Mouse (Mus musculus) 3T3-L1 (cell line): ENCODE measurements at regions not wholly inside any gene's neighbourhood (a gene's known extent, or its start where the extent isn't known, plus 50 kb on each side); places are given as distances from the start of the nearest gene placed in this dataset.
A peak's percentile ranks its signal among the peaks of the same experiment; 100 is the strongest.

Experiments used
- DNase-seq: peaks from one replicate; pipeline ENCODE4 v3.0.0-alpha.2; 2015; ENCODE audit warnings: low read depth, low spot score

DNA sequence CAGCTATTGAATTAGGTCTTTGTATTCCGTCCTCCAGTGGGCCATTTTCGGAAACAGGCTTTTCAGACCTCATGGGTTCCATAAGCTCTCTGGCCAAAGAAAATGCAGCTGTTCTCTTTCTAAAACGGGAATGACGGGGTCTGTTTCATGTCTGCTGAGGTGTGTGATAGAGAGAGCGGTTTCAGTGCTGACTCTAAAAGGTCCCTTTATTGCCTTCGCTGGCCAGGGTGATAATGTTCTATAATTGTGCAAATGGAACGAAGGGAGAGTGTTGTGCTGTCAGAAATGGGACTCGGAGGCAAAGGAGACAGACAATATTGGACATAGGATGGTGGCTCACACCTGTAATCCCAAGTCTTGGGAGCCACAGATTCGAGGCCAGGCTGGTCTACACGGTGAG lies 53.5 kb upstream of the Osbpl8 start:
- no peak for DNase-seq

DNA sequence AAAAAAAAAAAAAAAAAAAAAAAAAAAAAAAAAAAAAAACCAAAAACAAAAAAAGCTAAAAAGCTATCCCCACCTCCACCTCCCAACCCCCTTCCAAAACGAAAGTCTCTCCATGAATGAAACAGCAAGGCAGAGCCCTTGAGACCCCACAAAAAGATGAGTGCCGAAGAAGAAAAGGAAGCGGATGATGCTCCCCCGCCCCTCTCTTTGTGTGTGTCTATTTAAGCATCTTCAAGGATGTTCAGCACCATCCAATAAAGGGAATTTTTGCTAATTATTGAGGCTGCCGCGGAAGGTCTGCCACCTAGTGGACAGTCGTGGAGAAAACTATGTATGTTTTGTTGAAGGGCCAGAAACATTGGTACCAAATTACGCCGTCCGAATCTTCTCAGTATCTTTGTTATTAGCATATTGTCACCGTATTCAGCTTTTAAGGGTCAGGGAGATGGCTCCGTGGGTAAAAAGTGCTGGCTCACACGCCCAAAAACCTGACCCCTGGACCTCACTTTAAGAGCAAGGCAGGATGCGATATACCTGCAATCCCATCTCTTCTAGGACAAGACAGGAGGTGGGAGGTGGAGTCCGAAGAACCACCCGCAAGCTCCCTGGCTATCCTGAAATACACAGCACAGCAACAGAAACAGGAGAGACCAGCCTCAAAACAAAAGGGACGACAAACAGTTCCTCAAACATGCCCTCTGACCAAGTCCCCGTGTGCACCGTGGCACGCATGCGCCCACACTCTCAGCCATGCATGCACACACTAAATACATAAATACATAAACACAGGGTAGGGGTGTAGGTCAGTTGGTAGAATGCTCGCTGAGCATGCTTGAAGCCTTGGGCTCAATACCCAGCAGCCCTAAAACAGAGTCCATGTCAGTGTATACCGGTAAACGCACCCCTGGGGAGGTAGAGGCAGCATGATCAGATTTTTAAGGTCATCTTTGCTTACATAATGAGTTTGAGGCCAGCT lies 55.6 kb upstream of the Osbpl8 start:
- DNase-seq: peak; percentile 78

DNA sequence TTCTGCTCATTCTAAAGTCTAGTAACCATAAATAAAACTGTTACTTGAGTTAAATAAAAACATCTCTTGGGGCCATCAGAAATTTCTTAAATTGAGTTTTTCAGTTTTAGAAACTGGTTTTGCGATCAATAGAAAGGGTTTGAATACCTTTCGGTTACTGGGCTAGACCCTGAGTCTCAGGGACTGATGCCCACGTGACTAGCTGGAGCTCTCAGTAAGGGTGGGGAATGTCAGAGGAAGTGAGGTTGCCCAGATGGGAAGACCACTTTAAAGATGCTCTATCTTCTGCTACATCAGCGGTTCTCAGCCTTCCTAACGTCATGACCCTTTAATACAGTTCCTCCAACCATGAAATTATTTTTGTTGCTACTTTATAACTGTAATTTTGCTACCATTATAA lies 56.7 kb upstream of the Osbpl8 start:
- no peak for DNase-seq

DNA sequence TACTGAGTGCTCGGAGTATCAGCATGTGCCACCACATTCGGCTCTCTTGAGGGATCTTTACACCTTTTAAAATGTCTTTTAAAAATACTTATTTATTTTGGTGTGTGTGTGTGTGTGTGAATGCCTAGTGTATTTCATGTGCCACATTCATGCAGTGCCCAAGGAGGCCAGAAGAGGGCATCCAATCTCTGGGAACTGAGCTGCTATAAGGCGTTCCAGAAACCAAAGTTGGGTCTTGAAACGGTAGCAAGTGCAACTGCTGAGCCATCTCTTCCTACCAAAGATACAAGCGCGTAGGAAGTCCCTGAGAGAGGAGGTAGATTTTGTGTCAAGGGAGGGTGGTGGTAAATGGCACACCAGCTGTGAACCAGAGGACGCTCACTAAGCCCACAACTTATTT lies 57.2 kb upstream of the Osbpl8 start:
- DNase-seq: peak; percentile 65

DNA sequence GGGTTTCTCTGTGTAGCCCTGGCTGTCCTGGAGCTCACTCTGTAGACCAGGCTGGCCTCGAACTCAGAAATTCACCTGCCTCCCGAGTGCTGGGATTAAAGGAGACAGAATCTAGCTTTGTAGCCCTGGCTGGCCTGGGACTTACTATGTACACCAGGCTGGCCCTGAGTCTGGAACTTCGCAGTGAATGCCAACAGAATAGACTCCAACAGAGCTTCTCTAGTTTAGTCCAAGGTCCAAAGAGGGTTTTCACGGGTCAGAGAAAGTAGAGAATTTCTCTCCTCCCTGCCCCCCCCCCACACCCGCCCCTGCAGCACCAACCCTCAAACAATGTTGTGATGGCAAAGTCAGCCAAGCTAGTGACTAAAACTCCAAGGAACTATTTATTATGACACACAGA lies 58.1 kb upstream of the Osbpl8 start:
- no peak for DNase-seq

DNA sequence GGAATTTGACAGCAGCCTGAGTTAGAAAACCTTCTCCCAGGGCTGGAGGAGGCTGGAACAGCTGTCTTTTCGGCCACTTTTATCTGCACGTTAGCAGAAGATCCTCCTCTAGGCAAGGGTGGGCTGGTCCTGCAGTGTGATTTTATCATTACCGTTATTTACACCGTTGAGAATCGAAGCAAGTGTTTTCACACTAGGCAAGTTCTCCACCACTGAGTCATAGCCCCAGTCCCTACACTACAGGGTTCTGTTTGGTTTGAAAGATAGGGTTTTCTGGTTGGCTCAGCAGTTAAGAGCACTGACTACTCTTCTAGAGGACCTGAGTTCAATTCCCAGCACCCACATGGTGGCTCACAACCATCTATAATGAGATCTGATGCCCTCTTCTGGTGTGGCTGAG lies 58.9 kb upstream of the Osbpl8 start:
- no peak for DNase-seq

DNA sequence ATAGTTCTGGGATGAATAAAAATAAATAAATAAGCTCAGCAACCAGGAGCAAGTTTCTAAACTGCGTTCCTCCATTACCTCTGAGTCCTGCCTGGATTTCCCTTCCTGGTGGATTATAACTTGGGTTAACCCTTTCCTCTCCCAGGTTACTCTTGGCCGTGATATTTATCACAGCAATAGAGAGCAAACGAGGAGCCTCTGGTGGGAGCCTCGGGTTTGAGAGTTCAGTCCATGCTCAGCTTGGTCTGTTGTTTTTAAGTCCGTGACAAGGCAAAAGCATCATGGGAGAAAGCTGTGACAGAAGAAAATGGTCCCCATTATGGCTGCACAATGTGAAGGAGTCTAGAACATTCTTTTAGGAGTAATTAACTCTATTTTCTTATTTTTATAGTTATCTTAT lies 61.0 kb upstream of the Osbpl8 start:
- DNase-seq: no peak

DNA sequence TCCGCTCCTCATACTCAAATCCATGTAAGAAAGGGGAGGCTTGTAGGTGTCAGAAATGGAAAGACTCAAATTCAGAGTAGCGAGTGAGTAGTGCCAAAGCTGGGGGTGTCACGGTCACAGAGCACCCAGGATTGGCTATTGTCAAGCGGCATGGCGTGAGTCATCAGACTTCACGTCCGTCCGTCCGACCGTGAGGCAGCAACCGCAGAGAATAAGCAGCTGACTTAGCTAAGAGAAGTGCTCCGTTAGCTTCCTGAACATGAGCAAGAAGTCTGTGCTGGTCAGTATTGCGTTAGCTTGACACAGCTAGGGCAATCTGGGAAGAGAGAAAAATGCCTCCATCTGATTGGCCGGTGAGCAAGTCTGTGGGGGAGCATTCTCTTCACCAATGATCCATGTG lies 61.5 kb upstream of the Osbpl8 start:
- no peak for DNase-seq

DNA sequence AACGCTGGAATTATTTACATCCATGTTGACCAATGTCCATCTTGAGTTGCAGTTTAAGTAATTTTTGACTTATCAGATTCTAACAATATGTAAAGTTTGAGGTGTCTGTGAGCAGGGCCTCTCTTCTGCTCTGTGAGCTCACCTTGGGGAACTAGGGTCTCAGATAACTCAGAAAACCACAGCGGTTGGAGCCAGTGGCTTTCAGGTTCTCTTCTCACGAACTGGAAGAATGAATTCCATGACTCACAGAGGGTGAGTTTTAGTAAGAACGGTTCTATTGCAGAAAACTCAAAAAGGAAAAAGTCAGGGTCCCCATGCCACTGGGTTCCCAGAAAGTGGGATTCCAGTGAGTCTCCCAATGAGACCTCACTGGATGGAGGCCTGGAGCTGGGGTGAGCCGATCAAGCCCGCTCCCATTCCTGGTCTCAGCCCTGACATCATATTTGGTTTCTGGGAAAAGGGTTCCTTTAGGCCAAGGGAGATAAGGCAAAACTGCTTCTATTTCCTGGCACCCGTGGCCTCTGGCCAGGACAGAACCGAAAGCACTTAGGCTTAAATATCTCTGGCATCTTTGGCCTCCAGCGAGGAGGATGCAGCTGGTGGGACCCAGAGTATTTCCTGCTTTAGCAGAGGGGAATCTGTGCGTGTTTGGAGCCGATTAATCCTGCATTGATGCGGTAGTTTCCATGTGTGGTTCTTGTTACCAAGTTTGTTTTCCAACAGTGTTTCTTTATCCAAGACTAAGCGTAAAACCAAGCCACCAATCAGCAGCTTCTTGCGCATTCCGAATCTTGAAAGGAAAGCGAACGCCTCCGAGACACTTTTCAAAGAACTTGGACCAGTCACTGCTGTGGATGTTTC lies 62.4 kb upstream of the Osbpl8 start:
- DNase-seq: peak; percentile 39

DNA sequence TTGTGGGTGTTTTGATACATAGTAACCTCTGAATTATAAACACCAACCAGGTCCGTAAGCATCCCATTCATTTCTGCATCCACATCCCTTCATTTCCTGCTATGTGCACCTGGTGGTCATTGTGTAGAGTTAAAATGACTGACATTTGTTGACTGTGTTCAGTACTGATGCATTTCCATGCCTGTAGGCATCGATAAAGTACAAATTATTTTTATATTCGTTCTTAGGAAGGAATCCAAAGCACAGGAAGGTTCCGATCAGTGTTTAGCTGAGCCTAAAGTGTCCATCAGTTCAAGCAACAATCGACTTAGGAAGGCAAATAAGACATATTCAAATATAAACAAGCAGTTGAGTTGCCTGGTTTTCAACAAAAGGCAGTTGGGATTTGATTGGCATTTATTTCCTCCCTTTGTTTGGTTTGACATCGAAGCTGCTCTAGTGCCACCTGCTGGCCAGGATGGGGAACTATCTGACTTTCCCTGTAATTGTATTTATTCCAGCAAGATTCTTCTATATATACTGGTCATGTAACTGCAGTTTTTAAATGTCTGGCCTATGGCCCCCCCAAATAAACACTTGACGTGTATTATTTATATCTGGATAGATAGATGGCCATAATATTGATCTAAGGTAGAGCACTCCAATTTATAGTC lies 64.6 kb upstream of the Osbpl8 start:
- peak; percentile 84 for DNase-seq

- DNase-seq: no peak
Measured at GRCm38 (mm10) chr10:111099059-111099811, 65.3 kb upstream of the Osbpl8 start.

- no peak for DNase-seq
Measured at GRCm38 (mm10) chr10:111097245-111097644, 67.3 kb upstream of the Osbpl8 start.

GRCm38 (mm10) chr10:111096811-111097210 lies 67.7 kb upstream of the Osbpl8 start:
- DNase-seq: no peak

GRCm38 (mm10) chr10:111094405-111094804 lies 70.1 kb upstream of the Osbpl8 start:
- DNase-seq: no peak

DNA sequence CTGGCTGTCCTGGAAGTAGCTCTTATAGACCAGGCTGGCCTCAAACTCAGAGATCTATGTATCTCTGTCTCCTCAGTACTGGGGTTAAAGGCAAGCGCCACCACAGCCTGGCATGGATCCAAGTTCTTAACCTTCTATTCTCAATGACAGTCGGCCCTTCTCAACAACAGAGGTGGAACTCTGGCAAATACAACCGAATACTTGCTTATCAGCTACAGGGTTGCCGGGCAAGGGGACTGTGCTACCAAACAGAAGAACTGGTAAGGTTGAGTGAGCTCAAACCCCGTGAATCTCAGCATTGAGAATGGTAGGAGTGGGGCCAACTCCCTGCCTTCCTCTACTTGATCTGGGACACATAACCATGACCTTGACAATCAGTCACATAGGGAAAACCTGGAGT lies 75.2 kb upstream of the Osbpl8 start:
- no peak for DNase-seq

DNA sequence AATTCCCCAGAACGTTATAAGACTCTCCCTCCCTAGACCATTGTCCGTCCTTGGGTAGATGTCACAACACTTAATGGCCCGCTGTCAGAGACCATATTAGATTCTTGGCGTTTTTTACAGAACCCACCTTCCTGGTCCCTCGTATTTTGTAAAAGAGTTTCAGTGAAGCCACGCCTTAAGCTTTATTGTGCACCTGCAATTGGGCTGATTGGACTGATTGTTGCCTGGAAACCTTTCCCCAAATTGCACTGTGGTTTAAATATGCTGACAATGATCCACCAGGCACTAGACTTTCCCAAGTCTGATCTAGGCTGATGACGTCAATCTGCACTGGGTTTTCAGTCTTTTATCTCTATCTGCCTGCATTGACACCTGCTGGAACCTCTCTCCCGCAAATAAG lies 75.6 kb upstream of the Zdhhc17 start:
- DNase-seq: no peak

DNA sequence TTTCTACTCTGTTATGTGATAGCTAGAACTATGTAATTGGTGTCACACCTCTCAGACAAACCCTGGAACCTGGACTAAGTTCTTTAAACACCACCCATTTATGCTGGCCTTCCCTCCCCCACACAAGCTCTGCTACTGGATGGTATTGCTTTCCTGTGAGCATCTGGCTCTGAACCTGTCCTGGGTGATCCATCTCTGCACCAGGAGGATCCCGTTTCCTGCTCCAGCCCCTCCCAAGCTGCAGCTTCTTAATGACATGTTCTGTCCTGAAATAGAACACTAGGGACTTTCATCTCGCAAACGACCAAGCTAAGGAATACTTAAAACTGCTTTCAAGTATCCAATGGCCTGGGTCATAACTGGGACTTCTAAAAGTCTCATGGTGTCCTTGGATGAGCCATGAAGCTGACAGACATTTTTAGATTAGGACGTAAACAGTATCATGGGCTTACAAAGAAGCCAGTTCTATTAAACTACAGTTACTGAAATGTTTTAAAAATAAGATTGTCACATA lies 74.4 kb upstream of the Zdhhc17 start:
- no peak for DNase-seq

DNA sequence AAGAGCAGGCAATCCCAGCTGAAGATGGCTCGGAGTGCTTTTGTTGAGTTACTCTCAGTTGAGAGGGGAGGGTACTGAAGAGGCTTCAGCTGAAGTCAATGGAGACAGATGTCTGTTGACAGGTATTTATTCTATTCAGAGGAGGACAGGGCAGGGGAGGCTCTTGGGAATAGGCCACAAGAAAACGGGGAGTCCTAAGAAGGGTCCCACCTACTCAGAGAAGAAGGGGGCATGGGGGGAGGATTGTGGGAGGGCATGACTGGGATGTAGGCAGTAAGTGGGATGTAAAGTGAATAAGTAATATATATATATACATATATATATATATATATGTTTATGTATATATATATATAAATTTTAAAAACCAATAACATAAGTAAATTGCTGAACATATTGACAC lies 73.9 kb upstream of the Zdhhc17 start:
- no peak for DNase-seq

DNA sequence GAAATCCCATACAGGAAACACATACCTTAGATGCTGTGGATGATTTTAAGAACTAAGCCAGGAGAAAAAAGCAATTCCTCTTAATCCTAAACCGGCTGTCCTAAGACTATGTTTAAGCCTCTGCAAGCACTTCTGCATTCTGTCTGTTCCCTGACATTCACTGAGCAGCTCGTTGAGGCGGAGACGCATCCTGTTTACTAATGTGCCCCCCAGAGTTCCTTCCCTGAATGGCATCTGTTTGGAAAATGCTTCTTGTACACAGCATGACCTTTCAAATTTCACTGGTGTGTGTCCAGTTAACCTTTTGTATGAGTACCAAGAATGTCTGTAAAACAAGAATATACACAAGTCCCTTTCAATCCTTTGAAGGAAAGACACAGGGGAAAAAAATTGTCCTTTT lies 73.4 kb upstream of the Zdhhc17 start:
- DNase-seq: no peak

DNA sequence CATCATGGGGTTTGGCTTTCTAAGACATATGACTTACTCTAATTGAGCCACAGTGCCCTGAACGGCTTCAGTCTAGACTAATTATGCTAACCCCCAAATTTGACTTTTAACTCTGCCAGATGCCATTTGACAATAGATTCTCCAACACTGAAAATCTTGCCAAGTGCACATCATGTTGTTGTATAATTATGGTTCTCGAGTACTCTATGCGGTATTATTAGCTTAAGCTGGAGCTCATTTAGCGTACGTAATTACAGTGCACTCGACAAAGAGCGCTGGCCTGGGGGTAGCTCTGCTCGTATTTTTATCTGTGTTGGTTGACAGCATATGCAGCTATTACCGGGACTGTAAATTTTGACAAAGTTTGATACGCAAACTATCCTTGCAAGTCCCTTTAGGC lies 70.4 kb upstream of the Zdhhc17 start:
- DNase-seq: no peak

- peak; percentile 27 for DNase-seq
Measured at GRCm38 (mm10) chr10:111079051-111079450, 69.1 kb upstream of the Zdhhc17 start.
